Mouse (Mus musculus) heart, embryonic 15.5 days (tissue): ENCODE results near the gene Wdr66. TPM values are rescaled to one million over a fixed set of nuclear protein-coding genes. Genes with fewer than 3 reads are reported as not detected.

Experiments
- ATAC-seq: fragments of 200-750 bp; cut with Nextera tagmentation; replicated peaks from 2 replicates; pipeline ENCODE4 v1.8.0; 2017; ENCODE audit warnings: low read depth, moderate TSS enrichment; ENCODE audit not compliant: insufficient number of reproducible peaks, insufficient read depth, low FRiP score
- H3K27ac ChIP-seq: fragments of 300-500 bp; sonication (generic); 2 replicates; pipeline ENCODE4 v1.5.1; 2015; ENCODE audit warnings: mild to moderate bottlenecking, inconsistent platforms
- H3K27me3 ChIP-seq: fragments of 300-500 bp; sonication (generic); 2 replicates; pipeline ENCODE4 v1.6.1; 2015; ENCODE audit warnings: inconsistent platforms
- H3K36me3 ChIP-seq: fragments of 300-500 bp; sonication (generic); 2 replicates; pipeline ENCODE4 v1.6.1; 2015; ENCODE audit warnings: mild to moderate bottlenecking, inconsistent platforms
- H3K4me1 ChIP-seq: fragments of 300-500 bp; sonication (generic); replicated peaks from 2 replicates; pipeline ENCODE4 v1.6.1; 2015; ENCODE audit warnings: inconsistent platforms
- H3K4me2 ChIP-seq: fragments of 300-500 bp; sonication (generic); 2 replicates; pipeline ENCODE4 v1.6.1; 2015; ENCODE audit warnings: inconsistent platforms, mild to moderate bottlenecking, moderate library complexity
- H3K4me3 ChIP-seq: fragments of 300-500 bp; sonication (generic); 2 replicates; pipeline ENCODE4 v1.5.1; 2015; ENCODE audit warnings: mild to moderate bottlenecking, inconsistent platforms
- H3K9ac ChIP-seq: fragments of 300-500 bp; sonication (generic); 2 replicates; pipeline ENCODE4 v1.6.1; 2015; ENCODE audit warnings: mild to moderate bottlenecking, inconsistent platforms
- H3K9me3 ChIP-seq: fragments of 300-500 bp; sonication (generic); replicated peaks from 2 replicates; pipeline ENCODE4 v1.6.1; 2016; ENCODE audit warnings: inconsistent platforms
- WGBS: fragments of 180-500 bp; shearing (Covaris S2); methylation state at CpG from one replicate; pipeline ENCODE4 v1.1.7; 2015; ENCODE audit warnings: mixed read lengths; 5-methylcytosine and 5-hydroxymethylcytosine counted together
- polyA plus RNA-seq: library from polyadenylated mRNA; unstranded; fragments of >200 nt; fragmentation: Nextera tagmentation; extraction: Ambion mirVana; gene quantifications from 2 replicates; pipeline ENCODE4 v1.2.1, GENCODE M21; 2015

The Wdr66 gene
- polyA plus RNA-seq, 1 experiment from 2014 or later: 3.5 TPM

DNA sequence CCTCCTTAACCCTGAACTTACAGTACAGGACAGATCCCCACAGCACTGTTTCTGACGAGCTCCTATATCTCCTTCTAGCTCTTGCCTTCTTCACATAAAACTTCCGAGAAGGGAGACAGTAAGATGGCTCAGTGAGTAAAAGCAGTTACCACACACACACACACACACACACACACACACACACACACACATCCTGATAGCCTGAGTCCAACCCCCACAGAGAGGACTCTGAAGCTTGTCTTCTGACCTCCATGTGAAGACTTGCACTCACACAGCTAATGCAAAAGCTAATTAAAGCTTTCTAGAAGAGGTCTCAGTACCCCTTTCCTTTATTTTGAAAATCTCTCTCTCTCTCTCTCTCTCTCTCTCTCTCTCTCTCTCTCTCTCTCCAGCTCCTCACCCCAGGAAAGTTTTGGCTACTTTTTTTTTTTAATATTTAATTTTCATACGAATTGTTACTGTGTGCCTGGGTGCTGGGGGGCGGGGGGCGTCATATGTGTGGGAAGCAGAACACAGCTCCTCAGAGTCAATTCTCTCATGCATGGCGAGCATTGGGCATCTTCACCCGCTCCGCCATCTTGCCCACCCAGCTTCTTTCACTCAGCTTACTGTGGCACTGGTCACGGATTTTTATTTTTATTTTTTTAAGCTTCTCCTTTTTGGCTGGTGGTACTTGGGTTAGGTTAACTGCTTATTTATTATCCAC lies 24.9 kb downstream of the Wdr66 start:
- peaks cover 9% of the 10 kb centered on the region for H3K4me1 ChIP-seq
- no peak overlapping the region for H3K4me3 ChIP-seq
- no peaks in the 10 kb centered on the region for H3K9me3 ChIP-seq
- H3K36me3 ChIP-seq: no peaks in the 10 kb centered on the region
- H3K4me2 ChIP-seq: no peak overlapping the region
- no peak overlapping the region for H3K27ac ChIP-seq
- 72% methylated on average over 9 of the region's 9 CpGs for WGBS
- no peak for ATAC-seq
- no peaks in the 10 kb centered on the region for H3K27me3 ChIP-seq
- H3K9ac ChIP-seq: no peak overlapping the region

DNA sequence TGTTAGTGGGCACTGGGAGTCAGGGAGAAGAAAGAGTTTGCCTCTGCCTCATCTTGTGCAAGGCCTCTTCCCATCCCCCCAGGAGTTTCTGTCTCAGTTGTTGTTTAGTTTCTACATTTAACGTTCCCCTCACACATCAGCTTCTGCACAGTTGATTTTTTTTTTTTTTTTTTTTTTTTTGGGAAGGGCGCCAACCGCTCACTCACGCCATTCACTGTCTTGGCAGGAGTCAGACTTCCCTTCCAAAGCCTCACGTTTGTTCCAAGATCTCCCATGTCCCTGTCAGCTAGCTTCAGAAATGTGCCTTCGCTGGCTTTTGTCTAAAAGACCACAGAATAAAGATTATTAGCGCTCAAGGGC lies 25.4 kb downstream of the Wdr66 start:
- no peak overlapping the region for H3K27ac ChIP-seq

DNA sequence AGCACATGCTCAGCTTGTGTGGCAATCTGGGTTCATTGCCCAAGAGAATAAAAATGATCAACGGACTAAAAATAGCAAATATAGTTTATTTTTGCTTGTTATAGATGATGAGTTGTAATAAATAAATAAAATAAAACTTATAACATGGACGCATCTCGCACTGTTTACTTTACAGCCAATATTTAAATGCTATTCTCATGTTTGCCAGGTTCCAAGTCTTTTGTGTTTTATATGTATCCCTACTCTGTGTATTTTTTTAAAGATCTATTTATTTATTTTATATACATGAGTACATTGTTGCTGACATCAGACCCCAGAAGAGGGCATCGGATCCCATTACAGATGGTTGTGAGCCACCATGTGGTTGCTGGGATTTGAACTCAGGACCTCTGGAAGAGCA lies 25.8 kb downstream of the Wdr66 start:
- no peak for ATAC-seq
- WGBS: 82% methylated on average over 4 of the region's 4 CpGs
- Histone ChIP-seq H3K9ac (no peak overlapping the region), H3K4me2 (no peak overlapping the region), H3K27me3 (no peaks in the 10 kb centered on the region), H3K4me1 (peaks cover 9% of the 10 kb centered on the region), H3K36me3 (no peaks in the 10 kb centered on the region), H3K27ac (no peak overlapping the region), H3K9me3 (no peaks in the 10 kb centered on the region), H3K4me3 (no peak overlapping the region)

More for the DNA sequence above, 25.4 kb downstream of the Wdr66 start:
- H3K4me1 ChIP-seq: peaks cover 9% of the 10 kb centered on the region
- H3K36me3 ChIP-seq: no peaks in the 10 kb centered on the region
- H3K9ac ChIP-seq: no peak overlapping the region
- H3K4me3 ChIP-seq: no peak overlapping the region
- no peaks in the 10 kb centered on the region for H3K27me3 ChIP-seq
- 40% methylated on average over 7 of the region's 7 CpGs for WGBS
- no peak for ATAC-seq
- H3K9me3 ChIP-seq: no peaks in the 10 kb centered on the region
- no peak overlapping the region for H3K4me2 ChIP-seq

DNA sequence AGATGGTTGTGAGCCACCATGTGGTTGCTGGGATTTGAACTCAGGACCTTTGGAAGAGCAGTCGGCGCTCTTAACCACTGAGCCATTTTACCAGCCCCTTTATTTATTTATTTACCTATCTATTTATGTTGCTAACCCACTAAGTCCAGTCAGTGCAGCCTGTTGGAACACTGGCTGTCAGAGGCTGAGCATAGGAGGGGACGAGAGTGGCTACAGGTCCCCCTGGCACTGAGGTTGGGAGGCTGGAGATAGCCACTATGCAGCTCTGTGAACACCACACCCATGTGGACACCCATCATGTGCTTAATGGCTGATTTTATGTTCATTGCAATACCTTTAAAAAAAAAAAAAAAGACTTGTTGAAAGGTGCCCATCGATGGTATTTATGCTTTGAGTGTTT lies 27.3 kb downstream of the Wdr66 start:
- Histone ChIP-seq H3K4me2 (peak overlapping the region; percentile 42), H3K4me1 (peaks cover 9% of the 10 kb centered on the region), H3K36me3 (no peaks in the 10 kb centered on the region), H3K4me3 (no peak overlapping the region; the same call in 1 of the 2 replicates), H3K9ac (no peak overlapping the region), H3K9me3 (no peaks in the 10 kb centered on the region), H3K27me3 (no peaks in the 10 kb centered on the region), H3K27ac (no peak overlapping the region)
- WGBS: 78% methylated on average over 4 of the region's 4 CpGs
- ATAC-seq: no peak

DNA sequence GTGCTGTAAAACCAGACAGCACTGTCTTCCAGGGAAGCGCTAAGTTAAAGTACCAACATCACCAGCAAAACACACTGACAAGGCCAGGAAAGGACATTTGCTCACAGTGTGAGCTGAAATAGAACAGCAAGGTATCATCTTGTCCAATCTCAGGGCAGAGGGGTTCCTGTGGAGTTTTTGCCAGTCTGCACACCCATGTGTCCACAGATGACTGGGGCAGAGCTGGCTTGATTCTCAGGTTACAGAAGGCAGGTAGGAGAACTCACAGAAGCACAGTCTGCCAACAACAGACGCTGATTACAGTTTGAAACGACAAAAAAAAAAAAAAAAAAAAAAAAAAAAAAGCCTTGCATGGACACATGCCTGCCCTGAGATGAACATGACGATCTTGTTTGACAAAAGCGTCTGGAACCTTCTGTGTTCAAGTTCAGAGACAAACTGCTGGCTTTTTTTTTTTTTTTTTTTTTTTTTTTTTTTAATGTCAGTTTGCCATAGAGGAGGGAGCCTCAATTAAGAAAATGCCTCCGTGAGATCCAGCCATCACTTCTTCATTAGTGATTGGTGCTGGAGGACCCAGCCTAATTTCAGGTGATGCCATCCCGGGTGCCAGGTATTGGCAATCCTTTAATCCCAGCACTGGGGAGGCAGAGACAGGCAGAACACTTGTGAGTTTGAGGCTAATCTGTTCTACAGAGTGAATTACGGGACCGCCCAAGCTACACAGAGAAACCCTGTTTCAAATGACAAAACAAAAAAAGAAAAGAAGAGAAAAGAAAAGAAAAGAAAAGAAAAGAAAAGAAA lies 29.6 kb downstream of the Wdr66 start:
- H3K4me3 ChIP-seq: no peak overlapping the region
- no peak overlapping the region for H3K27ac ChIP-seq
- no peak for ATAC-seq
- H3K4me2 ChIP-seq: no peak overlapping the region
- WGBS: 74% methylated on average over 9 of the region's 9 CpGs
- H3K4me1 ChIP-seq: peaks cover 9% of the 10 kb centered on the region
- H3K9me3 ChIP-seq: no peaks in the 10 kb centered on the region
- H3K9ac ChIP-seq: no peak overlapping the region
- H3K36me3 ChIP-seq: no peaks in the 10 kb centered on the region
- no peaks in the 10 kb centered on the region for H3K27me3 ChIP-seq

DNA sequence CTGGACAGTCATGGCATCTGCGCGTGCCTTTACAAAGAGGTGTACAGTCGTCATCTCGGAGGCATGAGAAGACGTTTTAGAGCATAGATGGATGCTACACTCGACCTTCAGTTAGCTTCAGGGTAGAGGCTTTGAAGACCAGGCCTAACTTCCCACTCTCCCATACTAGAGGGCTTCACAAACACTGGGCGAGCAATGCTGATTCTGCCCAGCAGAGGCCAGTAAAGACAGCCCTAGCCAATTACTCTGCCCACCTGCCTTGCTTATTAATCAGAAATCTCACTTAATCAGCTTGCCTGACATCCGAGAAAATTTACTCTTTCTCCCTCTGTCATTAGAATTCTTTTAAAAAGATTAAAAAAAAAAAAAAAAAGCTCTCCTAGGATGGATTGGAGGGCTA lies 33.3 kb downstream of the Wdr66 start:
- no peak overlapping the region for H3K27ac ChIP-seq
- no peaks in the 10 kb centered on the region for H3K27me3 ChIP-seq
- no peaks in the 10 kb centered on the region for H3K36me3 ChIP-seq
- WGBS: 37% methylated on average over 8 of the region's 8 CpGs
- no peak overlapping the region for H3K4me2 ChIP-seq
- H3K4me1 ChIP-seq: no peaks in the 10 kb centered on the region
- H3K9me3 ChIP-seq: no peaks in the 10 kb centered on the region
- no peak for ATAC-seq
- no peak overlapping the region for H3K9ac ChIP-seq
- no peak overlapping the region for H3K4me3 ChIP-seq

DNA sequence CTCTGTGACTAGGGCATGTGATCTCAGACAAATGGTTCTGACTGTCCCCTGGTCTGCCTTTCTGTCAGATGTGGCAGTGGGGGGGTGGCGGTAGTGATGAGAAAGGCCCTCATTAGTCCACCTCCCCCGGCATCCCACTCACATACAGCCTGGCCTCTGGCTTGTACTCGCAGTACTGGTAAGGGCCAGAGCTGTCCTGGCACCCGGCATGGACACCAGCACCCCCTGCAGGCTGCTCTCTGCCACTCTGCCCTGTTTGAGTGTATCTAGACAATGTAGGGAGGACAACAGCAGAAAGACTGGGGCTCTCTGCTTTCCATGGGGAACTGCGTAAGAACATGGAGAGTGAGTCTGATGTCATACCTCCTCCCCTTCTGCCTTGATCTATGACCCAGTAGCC lies 36.2 kb downstream of the Wdr66 start:
- Histone ChIP-seq H3K4me2 (no peak overlapping the region), H3K36me3 (no peaks in the 10 kb centered on the region), H3K9ac (no peak overlapping the region), H3K4me3 (no peak overlapping the region), H3K9me3 (no peaks in the 10 kb centered on the region), H3K4me1 (no peaks in the 10 kb centered on the region), H3K27me3 (no peaks in the 10 kb centered on the region), H3K27ac (no peak overlapping the region)
- ATAC-seq: no peak
- WGBS: 79% methylated on average over 5 of the region's 5 CpGs

DNA sequence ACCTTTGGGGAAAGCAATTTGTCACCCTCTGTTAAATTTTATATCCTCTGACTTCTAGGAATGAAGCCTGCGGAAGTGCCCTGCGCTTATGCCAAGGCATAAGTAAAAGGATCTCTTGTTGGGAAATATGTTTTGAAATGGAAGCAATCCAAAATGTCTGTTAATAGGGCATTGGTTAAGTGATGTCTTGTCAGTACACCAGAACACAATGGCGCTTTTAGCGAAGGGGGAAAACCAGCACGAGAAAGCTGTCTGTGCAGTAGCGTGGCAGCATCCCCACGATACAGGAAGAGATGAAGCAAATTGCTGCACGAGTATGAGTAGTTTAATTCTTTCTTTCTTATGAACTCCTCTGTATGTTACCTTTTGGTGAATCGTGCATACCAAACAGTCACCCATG lies 42.8 kb downstream of the Wdr66 start:
- H3K9ac ChIP-seq: no peak overlapping the region
- peaks cover 11% of the 10 kb centered on the region for H3K4me1 ChIP-seq
- H3K27ac ChIP-seq: no peak overlapping the region
- H3K4me2 ChIP-seq: no peak overlapping the region
- H3K9me3 ChIP-seq: no peaks in the 10 kb centered on the region
- H3K27me3 ChIP-seq: peaks cover 7% of the 10 kb centered on the region; the same call in 1 of the 2 replicates
- ATAC-seq: no peak
- 78% methylated on average over 9 of the region's 9 CpGs for WGBS
- no peaks in the 10 kb centered on the region for H3K36me3 ChIP-seq
- no peak overlapping the region for H3K4me3 ChIP-seq

DNA sequence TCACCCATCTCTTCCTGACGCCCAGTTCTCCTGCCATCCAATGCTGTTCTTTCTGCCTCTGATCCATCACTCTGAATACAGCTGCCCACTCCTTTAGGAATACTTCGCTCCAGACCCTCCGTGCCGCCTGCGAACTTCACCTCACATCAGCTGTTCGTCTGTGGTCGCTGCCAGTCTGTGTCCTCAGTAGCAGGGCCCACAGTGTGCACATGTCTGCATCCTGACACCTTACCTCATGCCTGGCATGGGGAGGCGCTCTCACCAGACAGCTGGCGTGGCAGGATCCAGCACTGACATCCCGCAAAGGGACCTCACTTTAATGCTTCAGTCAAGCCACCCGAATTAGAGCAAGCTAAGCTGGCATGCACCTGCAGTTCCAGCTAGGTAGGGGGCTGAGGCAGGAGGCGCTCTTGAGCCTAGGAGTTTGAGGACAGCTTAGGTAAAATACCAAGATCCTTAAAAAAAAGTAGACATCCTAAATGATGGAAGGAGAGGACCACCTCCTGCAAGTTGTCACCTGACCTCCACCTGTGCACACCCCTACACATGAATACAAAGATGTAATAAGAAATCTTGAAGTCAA lies 44.4 kb downstream of the Wdr66 start:
- H3K36me3 ChIP-seq: no peaks in the 10 kb centered on the region
- peaks cover 23% of the 10 kb centered on the region for H3K4me1 ChIP-seq
- H3K9ac ChIP-seq: no peak overlapping the region
- 66% methylated on average over 12 of the region's 12 CpGs for WGBS
- no peaks in the 10 kb centered on the region for H3K9me3 ChIP-seq
- ATAC-seq: no peak
- H3K4me2 ChIP-seq: no peak overlapping the region
- H3K27ac ChIP-seq: no peak overlapping the region
- H3K4me3 ChIP-seq: no peak overlapping the region
- H3K27me3 ChIP-seq: peaks cover 7% of the 10 kb centered on the region; the same call in 1 of the 2 replicates

DNA sequence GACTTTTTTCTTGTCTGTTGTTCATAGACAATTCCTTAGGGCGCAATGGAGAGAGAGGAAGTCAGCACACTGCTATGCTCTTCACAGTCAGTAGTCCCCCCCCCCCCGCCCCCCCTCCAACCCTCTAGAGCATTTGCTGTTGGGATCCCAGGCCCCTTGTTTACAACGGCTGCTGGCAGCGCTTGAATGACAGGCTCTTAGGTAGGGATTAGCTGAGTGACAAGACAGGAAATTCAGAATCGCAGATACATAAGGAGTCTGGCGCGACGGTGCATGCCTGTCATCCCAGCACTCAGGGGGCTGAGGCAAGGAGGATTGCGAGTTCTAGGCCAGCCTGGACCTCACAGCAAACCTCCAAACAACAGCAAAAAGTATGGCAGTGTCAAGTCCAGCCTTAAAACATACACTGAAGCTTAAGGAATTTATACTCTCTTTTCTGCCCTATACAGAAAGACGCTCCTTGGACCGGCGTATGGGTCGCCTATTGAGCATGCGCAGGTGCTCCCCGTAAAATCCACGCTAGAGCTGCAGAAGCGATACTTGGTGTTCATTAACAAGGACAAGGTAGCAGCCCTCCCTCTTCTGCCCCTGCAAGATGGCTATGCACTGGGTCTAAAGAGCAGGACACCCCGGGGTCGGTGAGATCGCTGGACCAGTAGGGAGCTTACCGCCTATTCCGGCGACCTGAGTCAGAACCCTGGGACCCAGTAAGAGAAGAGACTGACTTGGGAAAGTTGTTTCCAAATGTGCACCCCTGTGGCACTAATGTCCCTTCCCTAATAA lies 45.3 kb downstream of the Wdr66 start:
- no peak overlapping the region for H3K27ac ChIP-seq

DNA sequence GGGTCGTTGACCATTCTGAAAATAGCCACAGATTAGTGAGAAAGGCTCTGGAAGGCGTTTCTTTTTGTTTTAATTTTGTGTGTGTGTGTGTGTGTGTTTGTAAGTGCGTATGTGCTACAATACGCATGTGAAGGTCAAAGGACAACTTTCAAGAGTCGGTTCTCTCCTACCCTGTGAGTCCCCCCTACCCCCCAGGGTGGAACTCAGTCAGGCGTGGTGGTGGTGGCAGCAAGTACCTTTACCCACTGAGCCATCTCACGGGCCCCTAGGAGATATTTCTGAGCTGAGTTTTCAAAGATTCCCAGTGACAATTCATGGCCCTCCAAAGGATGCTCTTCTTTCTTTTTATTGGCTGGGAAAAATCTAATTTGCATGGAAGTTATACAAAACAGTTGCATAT lies 45.9 kb downstream of the Wdr66 start:
- H3K27me3 ChIP-seq: peaks cover 7% of the 10 kb centered on the region; the same call in 1 of the 2 replicates
- H3K27ac ChIP-seq: no peak overlapping the region
- no peaks in the 10 kb centered on the region for H3K36me3 ChIP-seq
- H3K4me1 ChIP-seq: peaks cover 38% of the 10 kb centered on the region
- no peak overlapping the region for H3K9ac ChIP-seq
- no peak for ATAC-seq
- no peak overlapping the region for H3K4me3 ChIP-seq
- 74% methylated on average over 7 of the region's 7 CpGs for WGBS
- no peaks in the 10 kb centered on the region for H3K9me3 ChIP-seq
- no peak overlapping the region for H3K4me2 ChIP-seq

More for the DNA sequence above, 45.3 kb downstream of the Wdr66 start:
- Histone ChIP-seq H3K4me3 (no peak overlapping the region), H3K27me3 (peaks cover 7% of the 10 kb centered on the region; the same call in 1 of the 2 replicates), H3K36me3 (no peaks in the 10 kb centered on the region), H3K9me3 (no peaks in the 10 kb centered on the region), H3K4me2 (no peak overlapping the region), H3K9ac (no peak overlapping the region), H3K4me1 (peaks cover 31% of the 10 kb centered on the region)
- 53% methylated on average over 23 of the region's 23 CpGs for WGBS
- no peak for ATAC-seq
